Mouse (Mus musculus) megakaryocyte, embryonic 14.5 days (primary cell): ENCODE results near the gene Etv1.

Experiments
- FLI1 ChIP-seq: IDR thresholded peaks from 2 replicates; pipeline ENCODE4 v1.6.1; 2012; ENCODE audit warnings: low read length, inconsistent platforms, mixed read lengths
- GATA1 ChIP-seq: IDR thresholded peaks from 3 replicates; pipeline ENCODE4 v1.6.1; 2012; ENCODE audit warnings: mixed read lengths, low read length, inconsistent platforms, borderline replicate concordance

- TF ChIP-seq GATA1 (no peak), FLI1 (no peak)
These were observed 70.8 kb downstream of the Etv1 start for GRCm38 (mm10) chr12:38849994-38850393.
